8 mouse cellular contexts compared by ENCODE assay signal in the genomic region with DNA sequence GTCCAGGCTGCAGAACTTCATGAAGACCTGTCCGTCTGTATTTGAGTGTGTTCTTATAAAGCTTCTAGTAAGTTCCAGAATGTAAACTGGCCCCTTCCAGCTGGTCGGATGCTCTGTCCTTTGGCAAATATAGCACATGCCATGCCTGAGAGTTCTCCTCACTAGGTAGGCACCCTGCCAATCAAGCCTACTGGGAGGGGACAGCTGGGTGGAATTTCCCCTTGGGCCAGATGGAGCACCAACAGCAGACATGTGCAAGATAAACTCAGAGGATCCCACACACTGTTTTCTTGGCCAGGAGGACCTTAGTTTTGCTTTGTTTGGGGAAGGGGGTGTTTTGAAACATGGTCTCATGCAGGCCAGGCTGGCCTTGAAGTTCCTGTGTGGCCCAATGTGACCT. TPM values are rescaled to one million over a fixed set of nuclear protein-coding genes. Genes with fewer than 3 reads are reported as not detected.
DNase-seq lines count a peak whose midpoint lies in the region; ATAC-seq and TF ChIP-seq lines count a peak whose summit lies in the region.

No protein-coding gene starts in this region.

- H3K9ac ChIP-seq in forebrain, postnatal 0 days = no peak overlapping the region
- H3K9ac ChIP-seq in forebrain, embryonic 13.5 days = no peak overlapping the region

- H3K4me1 ChIP-seq in forebrain, postnatal 0 days (ENCODE audit: insufficient read depth) = no peaks in the 10 kb centered on the region
- H3K4me1 ChIP-seq in forebrain, embryonic 13.5 days = no peaks in the 10 kb centered on the region

- H3K36me3 ChIP-seq in forebrain, postnatal 0 days (ENCODE audit: insufficient read depth) = no peaks in the 10 kb centered on the region
- H3K36me3 ChIP-seq in forebrain, embryonic 13.5 days (ENCODE audit: poor library complexity, severe bottlenecking) = no peaks in the 10 kb centered on the region

- H3K27ac ChIP-seq in forebrain, postnatal 0 days (ENCODE audit: low read depth, low read length) = no peak overlapping the region
- no peak overlapping the region for H3K27ac ChIP-seq in forebrain, embryonic 13.5 days

- WGBS in forebrain, postnatal 0 days = 56% methylated on average over 2 of the region's 2 CpGs
- 83% methylated on average over 2 of the region's 2 CpGs for WGBS in forebrain, embryonic 13.5 days

- DNase-seq in forebrain, postnatal 0 days = peak; percentile 13
- peak; percentile 18 for DNase-seq in MN1 (ENCODE audit: low spot score)
- peak; percentile 39 to 46 for DNase-seq in gastrocnemius, postnatal 36 days
- DNase-seq in layer of hippocampus, adult 9-10 months (ENCODE audit: low spot score) = peak; percentile 57
- DNase-seq in spleen, postnatal 36 days (ENCODE audit: low spot score in 2 of 2) = no peak
- DNase-seq in spleen, postnatal 14 days (ENCODE audit: low spot score in 2 of 2) = no peak

- no peak overlapping the region for H3K4me3 ChIP-seq in forebrain, postnatal 0 days (ENCODE audit: low read depth, low read length)
- no peak overlapping the region for H3K4me3 ChIP-seq in forebrain, embryonic 13.5 days

- TF ChIP-seq CTCF in forebrain, postnatal 0 days (IDR thresholded peaks at IDR 0.05; ENCODE audit: low read depth) = no peak

- H3K27me3 ChIP-seq in forebrain, postnatal 0 days (ENCODE audit: insufficient read depth, low read length) = no peaks in the 10 kb centered on the region
- no peaks in the 10 kb centered on the region for H3K27me3 ChIP-seq in forebrain, embryonic 13.5 days

- intact Hi-C loops in gastrocnemius, postnatal 36 days (cut with DNase I) = no loop called here

- no peaks in the 10 kb centered on the region for H3K9me3 ChIP-seq in forebrain, postnatal 0 days (ENCODE audit: low read length)
- H3K9me3 ChIP-seq in forebrain, embryonic 13.5 days (replicated peaks) = no peaks in the 10 kb centered on the region

- H3K4me2 ChIP-seq in forebrain, postnatal 0 days (ENCODE audit: low read depth) = no peak overlapping the region
- H3K4me2 ChIP-seq in forebrain, embryonic 13.5 days = no peak overlapping the region

- peak; percentile 40; the same call in 1 of the 2 replicates for ATAC-seq in forebrain, postnatal 0 days
- ATAC-seq in forebrain, embryonic 13.5 days = no peak
- ATAC-seq in frontal cortex, adult (ENCODE audit: low TSS enrichment) = no peak

RNA-seq across cellular contexts. Expression of gene Fermt2, which starts 23.9 kb away (rescaled TPM):
- 29.5 and 36.2 TPM in 2 replicates for total RNA-seq in forebrain, postnatal 0 days (2014; rRNA removed)
- 59.4 and 61.5 TPM in 2 replicates for polyA plus RNA-seq in forebrain, postnatal 0 days (2015; fragmentation: Nextera tagmentation; extraction: Ambion mirVana)
- 60.5 and 62.9 TPM in 2 replicates for polyA plus RNA-seq in forebrain, embryonic 13.5 days (2015; fragmentation: Nextera tagmentation; extraction: Ambion mirVana)
- total RNA-seq in gastrocnemius, postnatal 36 days (2021) = 100 to 1,000 TPM; 229 to 231 TPM

Comparison
In these comparisons a context has a peak if more than half of its experiments do, and no peak if none do; other contexts are left out.
1. DNase-seq: peak in forebrain, postnatal 0 days (single experiment), MN1 (single experiment), gastrocnemius, postnatal 36 days (2 of 2) and layer of hippocampus, adult 9-10 months (single experiment); none in spleen, postnatal 36 days (0 of 2) and spleen, postnatal 14 days (0 of 2).